Mouse (Mus musculus) small intestine, adult 2 months (tissue): ENCODE measurements around the gene Rapgef1.

ENCODE experiments used
- CTCF ChIP-seq: fragments of 200-500 bp; IDR thresholded peaks from 2 replicates; pipeline ENCODE4 v1.5.1; 2012; ENCODE audit warnings: low read depth, mild to moderate bottlenecking, control low read depth, inconsistent platforms, low read length, moderate library complexity, mixed read lengths; ENCODE audit not compliant: insufficient replicate concordance, insufficient read length; ENCODE audit errors: extremely low read depth
- POLR2A ChIP-seq: fragments of 200-500 bp; IDR thresholded peaks from 2 replicates; pipeline ENCODE4 v1.6.1; 2012; ENCODE audit warnings: low read depth, mild to moderate bottlenecking, control low read depth, inconsistent platforms, low read length, moderate library complexity

DNA sequence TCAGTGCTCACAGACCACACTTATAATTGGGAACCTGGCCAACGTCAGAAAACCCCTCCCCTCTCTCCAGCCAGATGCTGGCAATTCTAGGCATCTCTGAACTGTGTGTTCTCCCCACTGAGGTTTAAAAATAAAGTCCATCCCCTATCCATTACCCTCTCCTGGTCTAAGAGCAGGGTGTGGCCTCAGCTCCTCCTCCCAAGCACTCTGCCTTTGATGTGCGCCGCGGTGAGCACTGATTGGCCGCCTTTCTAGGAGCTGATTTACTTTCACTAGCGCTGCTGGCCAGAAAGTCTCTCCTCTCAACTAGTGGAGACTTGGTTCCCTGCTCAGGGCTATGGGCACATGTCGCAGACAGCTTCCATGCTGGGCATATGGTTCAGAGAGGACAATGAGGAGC, 47.1 kb downstream of the Rapgef1 start:
- TF ChIP-seq CTCF = no peak
- TF ChIP-seq POLR2A = no peak
